Mouse (Mus musculus) kidney, adult 2 months (tissue): ENCODE results near the gene Stk24.

Experiments used
- CTCF ChIP-seq: fragments of 200-500 bp; conservative IDR thresholded peaks from 2 replicates; pipeline ENCODE4 v1.5.1; 2011; ENCODE audit warnings: low read depth, mild to moderate bottlenecking, control low read depth, low read length, moderate library complexity, mixed read lengths; ENCODE audit not compliant: insufficient read depth, insufficient read length
- POLR2A ChIP-seq: fragments of 200-500 bp; IDR thresholded peaks from one replicate; pipeline ENCODE4 v1.6.1; 2011; ENCODE audit warnings: low read depth, low read length, control low read depth

DNA sequence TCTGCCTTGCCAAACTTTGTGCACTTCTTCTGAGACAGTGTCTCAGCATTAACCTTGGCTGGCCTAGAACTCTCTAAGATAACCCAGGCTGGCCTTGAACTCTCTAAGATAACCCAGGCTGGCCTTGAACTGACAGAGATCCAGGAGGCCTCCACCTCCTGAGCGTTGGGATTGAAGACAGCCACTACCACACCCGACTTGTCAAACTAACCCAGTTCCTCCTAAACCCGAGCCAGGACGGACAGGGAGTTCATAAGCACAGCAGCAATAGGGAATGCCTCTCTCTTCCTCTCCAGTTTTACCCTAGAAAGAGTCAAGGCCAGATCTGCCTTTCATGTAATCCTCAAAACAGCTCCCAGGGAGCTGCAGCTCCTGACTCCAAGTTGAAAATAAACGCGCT is 3.2 kb downstream of the Stk24 start:
- TF ChIP-seq POLR2A (no peak), CTCF (no peak)
